Mouse (Mus musculus) right cerebral cortex, postnatal 10 days (tissue): ENCODE results near the gene Sema3b.
"Not testable (repeated sequence)": the region's sequence is repeated elsewhere in the genome, so short reads cannot be mapped to it uniquely, and the experiment has no call there.

Experiments
- DNase-seq, 2 experiments: peaks; one replicate each; pipeline ENCODE4 v3.0.0; 2021; ENCODE audit warnings: low spot score in 2 of 2

Gene Sema3b

GRCm38 (mm10) chr9:107590058-107590772 lies 18.8 kb downstream of the Sema3b start:
- no peak for DNase-seq

- DNase-seq = peak; percentile 66 to 73
Measured at GRCm38 (mm10) chr9:107587833-107588639, 21.0 kb downstream of the Sema3b start.

GRCm38 (mm10) chr9:107586974-107587832 lies 21.8 kb downstream of the Sema3b start, which contains the start of gene Ifrd2:
Gene Ifrd2, plus strand, starts transcription at chr9:107587642.
- peak; percentile 98 to 99 for DNase-seq

GRCm38 (mm10) chr9:107586504-107586903 lies 22.5 kb downstream of the Sema3b start:
- DNase-seq = no peak

GRCm38 (mm10) chr9:107583174-107583573 lies 25.9 kb downstream of the Sema3b start:
- DNase-seq = no peak

- no peak for DNase-seq
Measured at GRCm38 (mm10) chr9:107582509-107583062, 26.4 kb downstream of the Sema3b start.

- DNase-seq = no peak
Measured at GRCm38 (mm10) chr9:107581584-107581983, 27.4 kb downstream of the Sema3b start.

GRCm38 (mm10) chr9:107580501-107581317 lies 28.3 kb downstream of the Sema3b start, which contains the start of gene Hyal3:
Gene Hyal3, plus strand, starts transcription at chr9:107580818.
- peak; percentile 93 to 94 for DNase-seq

- no peak for DNase-seq
Measured at GRCm38 (mm10) chr9:107579023-107579900, 29.8 kb downstream of the Sema3b start.

GRCm38 (mm10) chr9:107578587-107578986 lies 30.4 kb downstream of the Sema3b start, which contains the start of gene Naa80:
Gene Naa80, plus strand, starts transcription at chr9:107578887.
- no peak for DNase-seq

- no peak for DNase-seq
Measured at GRCm38 (mm10) chr9:107577871-107578270, 31.2 kb downstream of the Sema3b start.

- peak; percentile 72 to 73 for DNase-seq
Measured at GRCm38 (mm10) chr9:107576357-107577107, 32.5 kb downstream of the Sema3b start, which contains the start of gene Hyal1. Gene Hyal1, plus strand, starts transcription at chr9:107576927.

GRCm38 (mm10) chr9:107575579-107576356 lies 33.3 kb downstream of the Sema3b start:
- no peak for DNase-seq

- not testable (repeated sequence) for DNase-seq
Measured at GRCm38 (mm10) chr9:107573774-107574173, 35.3 kb downstream of the Sema3b start.

- DNase-seq = no peak
Measured at GRCm38 (mm10) chr9:107572327-107572662, 36.7 kb downstream of the Sema3b start.

GRCm38 (mm10) chr9:107571534-107572326 lies 37.3 kb downstream of the Sema3b start:
- DNase-seq = no peak

GRCm38 (mm10) chr9:107570845-107571244 lies 38.2 kb downstream of the Sema3b start:
- no peak for DNase-seq
